Mouse (Mus musculus): ENCODE measurements around the gene Kpnb1.

Kpnb1 gene

GRCm38 (mm10) chr11:97185704-97186614 lies 1.7 kb downstream of the Kpnb1 start:
- DNase-seq = no peak

GRCm38 (mm10) chr11:97184875-97185274 lies 2.8 kb downstream of the Kpnb1 start:
- no peak for DNase-seq

GRCm38 (mm10) chr11:97182446-97182845 lies 5.2 kb downstream of the Kpnb1 start:
- DNase-seq = no peak

GRCm38 (mm10) chr11:97181061-97181460 lies 6.6 kb downstream of the Kpnb1 start:
- DNase-seq = no peak

GRCm38 (mm10) chr11:97178198-97178597 lies 9.5 kb downstream of the Kpnb1 start:
- no peak for DNase-seq

GRCm38 (mm10) chr11:97176851-97177250 lies 10.8 kb downstream of the Kpnb1 start:
- peak; percentile 61 to 65 for DNase-seq

- no peak for DNase-seq
These were observed 12.2 kb downstream of the Kpnb1 start for GRCm38 (mm10) chr11:97175499-97175898.

GRCm38 (mm10) chr11:97160341-97160740 lies 27.3 kb downstream of the Kpnb1 start:
- DNase-seq = no peak

GRCm38 (mm10) chr11:97156999-97157398 lies 30.7 kb downstream of the Kpnb1 start:
- DNase-seq = no peak

- peak in 1 of 2 experiments; percentile 42 for DNase-seq
These were observed 34.9 kb downstream of the Kpnb1 start for GRCm38 (mm10) chr11:97152662-97153287.

- DNase-seq = peak in 1 of 2 experiments; percentile 40
These were observed 35.7 kb downstream of the Kpnb1 start for GRCm38 (mm10) chr11:97152023-97152426.

- DNase-seq = no peak
These were observed 36.3 kb downstream of the Kpnb1 start, which contains the start of gene Tbkbp1 for GRCm38 (mm10) chr11:97151343-97151801. Tbkbp1 (minus strand) TSS chr11:97151495.

- DNase-seq = peak in 1 of 2 experiments; percentile 40
These were observed 37.0 kb downstream of the Kpnb1 start for GRCm38 (mm10) chr11:97150411-97151330.

GRCm38 (mm10) chr11:97149995-97150410 lies 37.7 kb downstream of the Kpnb1 start:
- DNase-seq = no peak

- no peak for DNase-seq
These were observed 38.7 kb downstream of the Kpnb1 start for GRCm38 (mm10) chr11:97149026-97149425.

GRCm38 (mm10) chr11:97148591-97148990 lies 39.1 kb downstream of the Kpnb1 start:
- no peak for DNase-seq

- no peak for DNase-seq
These were observed 40.3 kb downstream of the Kpnb1 start for GRCm38 (mm10) chr11:97147333-97147732.

GRCm38 (mm10) chr11:97146724-97147123 lies 41.0 kb downstream of the Kpnb1 start:
- peak; percentile 90 for DNase-seq

- DNase-seq = no peak
These were observed 41.7 kb downstream of the Kpnb1 start for GRCm38 (mm10) chr11:97145951-97146350.

GRCm38 (mm10) chr11:97145320-97145719 lies 42.4 kb downstream of the Kpnb1 start:
- DNase-seq = no peak

GRCm38 (mm10) chr11:97143196-97143900 lies 44.3 kb downstream of the Kpnb1 start:
- DNase-seq = no peak

GRCm38 (mm10) chr11:97142159-97142608 lies 45.5 kb downstream of the Kpnb1 start:
- DNase-seq = peak; percentile 75 to 77
